Mouse (Mus musculus) lung, postnatal 0 days (tissue): ENCODE results near the gene Hs6st1.

ENCODE experiments used
- CTCF ChIP-seq: IDR thresholded peaks from 2 replicates; pipeline ENCODE4 v1.5.1; 2016; ENCODE audit warnings: antibody characterized with exemption, mild to moderate bottlenecking
- EP300 ChIP-seq: IDR thresholded peaks from 2 replicates; pipeline ENCODE4 v1.6.1; 2016; ENCODE audit warnings: antibody characterized with exemption, mild to moderate bottlenecking, control low read depth

DNA sequence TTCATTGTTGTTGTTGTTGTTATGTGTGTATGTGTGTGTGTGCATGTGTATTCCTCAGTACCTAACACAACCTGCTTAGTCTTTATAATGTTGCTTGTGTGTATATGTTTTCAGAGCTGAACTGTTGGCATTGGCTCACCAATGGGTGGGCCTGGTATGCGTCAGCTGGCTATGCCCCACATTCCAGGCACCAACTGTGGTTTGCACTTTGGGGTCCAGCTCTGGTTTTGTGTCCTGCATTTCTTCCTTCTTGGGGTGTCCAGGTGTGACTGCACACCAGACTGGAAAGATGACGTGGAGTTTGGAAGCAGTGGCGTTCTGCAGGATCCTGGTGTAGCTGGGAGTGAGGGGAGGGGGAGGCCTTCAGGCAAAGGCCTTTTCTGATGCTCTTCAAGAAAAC, 50.8 kb downstream of the Hs6st1 start:
- TF ChIP-seq EP300 (no peak), CTCF (no peak)
